Mouse (Mus musculus): Measurements from ENCODE around the gene Golga5. TPM values are rescaled to one million over a fixed set of nuclear protein-coding genes. Genes with fewer than 3 reads are reported as not detected.
"Not testable (repeated sequence)": the region's sequence is repeated elsewhere in the genome, so short reads cannot be mapped to it uniquely, and the experiment has no call there.

Golga5 gene
- polyA plus RNA-seq, 1 experiment from 2014 or later, result 25.0 TPM

DNA sequence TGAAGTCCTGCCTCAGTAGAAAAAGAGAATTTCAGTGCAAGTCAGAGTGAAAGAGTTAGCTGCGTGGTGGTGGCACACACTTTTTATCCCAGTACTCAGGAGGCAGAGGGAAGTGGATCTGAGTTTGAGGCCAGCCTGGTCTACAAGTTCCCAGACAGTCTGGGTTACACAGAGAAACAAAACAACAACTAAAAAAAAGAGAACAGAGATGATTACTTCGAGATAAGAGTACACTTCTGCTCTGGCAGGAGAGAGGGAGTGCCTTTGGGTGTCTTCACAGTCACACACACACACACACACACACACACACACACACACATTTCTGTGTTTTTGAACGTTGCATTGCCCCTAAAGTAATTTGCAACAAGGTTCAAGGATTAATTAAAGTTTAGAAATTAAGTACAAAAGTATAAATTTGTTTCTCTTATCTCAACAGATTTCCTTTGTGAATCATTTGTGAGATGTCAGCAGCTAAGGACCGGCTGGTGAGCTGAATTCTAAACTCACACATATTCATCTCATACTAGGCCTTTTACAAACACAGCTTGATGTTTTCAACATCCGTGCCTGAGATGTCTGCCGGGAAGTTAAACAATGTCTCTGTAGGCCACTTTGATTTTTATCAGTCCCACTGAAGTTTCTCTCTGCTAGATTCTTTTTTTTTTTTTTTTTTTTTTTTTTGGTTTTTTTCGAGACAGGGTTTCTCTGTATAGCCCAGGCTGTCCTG, 12.3 kb upstream of the Golga5 start:
- Histone ChIP-seq H3K9me3 (no peaks in the 10 kb centered on the region), H3K27me3 (ENCODE audit: poor library complexity, severe bottlenecking) (no peaks in the 10 kb centered on the region), H3K36me3 (replicated peaks) (no peaks in the 10 kb centered on the region), H3K4me3 (no peak overlapping the region), H3K27ac (no peak overlapping the region), H3K4me1 (no peaks in the 10 kb centered on the region)
- no peak for DNase-seq (ENCODE audit: extremely low spot score, low spot score)
- 84% methylated on average over 7 of the region's 7 CpGs for WGBS

DNA sequence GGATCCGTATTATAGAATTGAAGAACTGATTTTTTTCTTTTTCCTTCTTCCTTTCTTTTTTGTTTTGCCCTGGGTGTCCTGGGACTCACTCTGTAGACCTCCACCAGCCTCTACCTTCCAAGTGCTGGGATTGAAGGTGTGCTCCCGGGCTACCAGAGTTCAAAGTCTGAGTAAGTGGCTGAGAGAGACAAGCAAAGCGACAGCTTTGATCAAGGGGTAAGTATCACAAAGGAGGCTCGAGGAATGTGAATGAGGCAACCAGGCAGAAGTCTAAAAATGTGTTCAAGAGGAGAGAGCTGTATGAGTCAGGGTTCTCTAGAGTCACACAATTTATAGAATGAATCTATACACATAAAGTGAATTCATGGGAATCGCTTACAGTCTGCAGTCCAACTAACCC, 8.9 kb upstream of the Golga5 start:
- H3K9me3 ChIP-seq, result no peaks in the 10 kb centered on the region
- H3K36me3 ChIP-seq (replicated peaks), result no peaks in the 10 kb centered on the region
- no peaks in the 10 kb centered on the region for H3K27me3 ChIP-seq (ENCODE audit: poor library complexity, severe bottlenecking)
- H3K4me3 ChIP-seq, result no peak overlapping the region
- WGBS, result 83% methylated on average over 5 of the region's 5 CpGs
- no peaks in the 10 kb centered on the region for H3K4me1 ChIP-seq
- DNase-seq (ENCODE audit: extremely low spot score, low spot score), result no peak
- H3K27ac ChIP-seq, result no peak overlapping the region

DNA sequence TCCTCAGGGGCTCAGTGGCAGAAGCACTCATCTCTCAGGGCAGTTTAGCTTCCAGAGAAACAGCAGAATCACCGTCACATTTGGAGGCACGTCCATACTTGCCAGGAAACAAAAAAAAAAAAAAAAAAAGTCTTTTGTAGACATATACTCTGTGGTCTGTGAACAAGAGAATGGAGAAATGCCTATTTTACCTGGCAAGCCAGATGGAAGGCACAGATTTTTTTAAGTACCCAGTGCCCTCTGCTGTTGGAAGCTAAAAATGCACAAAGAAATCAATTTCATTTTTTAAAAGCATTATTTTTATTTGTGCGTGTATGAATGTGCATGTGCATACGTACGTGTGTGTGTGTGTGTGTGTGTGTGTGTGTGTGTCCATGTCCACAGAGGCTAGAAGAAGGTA, 7.8 kb upstream of the Golga5 start:
- 76% methylated on average over 5 of the region's 5 CpGs for WGBS
- H3K27ac ChIP-seq, result no peak overlapping the region
- no peaks in the 10 kb centered on the region for H3K27me3 ChIP-seq (ENCODE audit: poor library complexity, severe bottlenecking)
- H3K9me3 ChIP-seq, result no peaks in the 10 kb centered on the region
- no peak overlapping the region for H3K4me3 ChIP-seq
- H3K4me1 ChIP-seq, result no peaks in the 10 kb centered on the region
- H3K36me3 ChIP-seq (replicated peaks), result no peaks in the 10 kb centered on the region
- no peak for DNase-seq (ENCODE audit: extremely low spot score, low spot score)

- H3K4me3 ChIP-seq, result no peak overlapping the region
- WGBS, result 65% methylated on average over 4 of the region's 4 CpGs
- peaks cover 7% of the 10 kb centered on the region; the same call in 1 of the 2 replicates for H3K4me1 ChIP-seq
- no peaks in the 10 kb centered on the region for H3K27me3 ChIP-seq (ENCODE audit: poor library complexity, severe bottlenecking)
- H3K36me3 ChIP-seq (replicated peaks), result no peaks in the 10 kb centered on the region
- no peaks in the 10 kb centered on the region for H3K9me3 ChIP-seq
- no peak overlapping the region for H3K27ac ChIP-seq
- no peak for DNase-seq (ENCODE audit: extremely low spot score, low spot score)
These were observed 4.3 kb upstream of the Golga5 start for GRCm38 (mm10) chr12:102464650-102465049.

GRCm38 (mm10) chr12:102468136-102468535, 799 bp upstream of the Golga5 start:
- Histone ChIP-seq H3K4me3 (no peak overlapping the region), H3K27ac (no peak overlapping the region), H3K36me3 (replicated peaks) (peaks cover 8% of the 10 kb centered on the region), H3K27me3 (ENCODE audit: poor library complexity, severe bottlenecking) (no peaks in the 10 kb centered on the region), H3K9me3 (no peaks in the 10 kb centered on the region), H3K4me1 (peaks cover 13% of the 10 kb centered on the region; the same call in 1 of the 2 replicates)
- WGBS, result 83% methylated on average over 1 of the region's 1 CpGs
- no peak for DNase-seq (ENCODE audit: extremely low spot score, low spot score)

- DNase-seq (ENCODE audit: extremely low spot score, low spot score), result no peak
- Histone ChIP-seq H3K4me1 (peaks cover 8% of the 10 kb centered on the region; the same call in 1 of the 2 replicates), H3K4me3 (no peak overlapping the region), H3K27me3 (ENCODE audit: poor library complexity, severe bottlenecking) (no peaks in the 10 kb centered on the region), H3K9me3 (no peaks in the 10 kb centered on the region), H3K36me3 (replicated peaks) (peaks cover 61% of the 10 kb centered on the region), H3K27ac (no peak overlapping the region)
- WGBS, result 89% methylated on average over 7 of the region's 7 CpGs
These were observed 5.5 kb downstream of the Golga5 start for GRCm38 (mm10) chr12:102474411-102474810.

GRCm38 (mm10) chr12:102480481-102480880, 11.5 kb downstream of the Golga5 start:
- Histone ChIP-seq H3K4me3 (no peak overlapping the region), H3K4me1 (no peaks in the 10 kb centered on the region), H3K27me3 (ENCODE audit: poor library complexity, severe bottlenecking) (no peaks in the 10 kb centered on the region), H3K27ac (no peak overlapping the region), H3K36me3 (replicated peaks) (peaks cover 88% of the 10 kb centered on the region), H3K9me3 (no peaks in the 10 kb centered on the region)
- WGBS, result 87% methylated on average over 4 of the region's 4 CpGs
- DNase-seq (ENCODE audit: extremely low spot score, low spot score), result no peak

GRCm38 (mm10) chr12:102484946-102485345, 16.0 kb downstream of the Golga5 start:
- whole genome bisulfite sequencing, result 68% methylated on average over 3 of the region's 3 CpGs
- H3K27ac ChIP-seq, result no peak overlapping the region
- H3K4me1 ChIP-seq, result no peaks in the 10 kb centered on the region
- no peak overlapping the region for H3K4me3 ChIP-seq
- DNase-seq (ENCODE audit: extremely low spot score, low spot score), result no peak
- H3K36me3 ChIP-seq (replicated peaks), result peaks cover 90% of the 10 kb centered on the region
- H3K27me3 ChIP-seq (ENCODE audit: poor library complexity, severe bottlenecking), result no peaks in the 10 kb centered on the region
- no peaks in the 10 kb centered on the region for H3K9me3 ChIP-seq

DNA sequence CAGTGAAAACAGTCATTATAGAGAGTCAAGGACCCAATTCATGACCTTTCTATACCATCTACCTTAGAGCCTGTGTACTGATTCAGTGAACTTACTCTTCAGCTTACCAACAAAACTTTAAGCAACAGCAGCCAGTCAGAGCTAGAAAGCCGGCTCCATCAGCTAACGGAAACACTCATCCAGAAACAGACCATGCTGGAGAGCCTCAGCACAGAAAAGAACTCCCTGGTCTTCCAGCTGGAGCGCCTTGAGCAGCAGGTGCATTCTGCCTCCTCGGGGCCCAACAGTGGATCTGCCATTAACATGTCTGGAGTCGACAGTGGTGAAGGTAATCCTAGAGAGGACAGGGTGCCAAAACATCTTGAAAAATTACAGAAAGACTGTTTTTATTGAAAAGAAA, 23.0 kb downstream of the Golga5 start:
- Histone ChIP-seq H3K36me3 (replicated peaks) (peaks cover 81% of the 10 kb centered on the region), H3K9me3 (no peaks in the 10 kb centered on the region), H3K27ac (no peak overlapping the region), H3K27me3 (ENCODE audit: poor library complexity, severe bottlenecking) (no peaks in the 10 kb centered on the region), H3K4me3 (no peak overlapping the region), H3K4me1 (no peaks in the 10 kb centered on the region)
- DNase-seq (ENCODE audit: extremely low spot score, low spot score), result no peak
- 90% methylated on average over 5 of the region's 5 CpGs for WGBS

DNA sequence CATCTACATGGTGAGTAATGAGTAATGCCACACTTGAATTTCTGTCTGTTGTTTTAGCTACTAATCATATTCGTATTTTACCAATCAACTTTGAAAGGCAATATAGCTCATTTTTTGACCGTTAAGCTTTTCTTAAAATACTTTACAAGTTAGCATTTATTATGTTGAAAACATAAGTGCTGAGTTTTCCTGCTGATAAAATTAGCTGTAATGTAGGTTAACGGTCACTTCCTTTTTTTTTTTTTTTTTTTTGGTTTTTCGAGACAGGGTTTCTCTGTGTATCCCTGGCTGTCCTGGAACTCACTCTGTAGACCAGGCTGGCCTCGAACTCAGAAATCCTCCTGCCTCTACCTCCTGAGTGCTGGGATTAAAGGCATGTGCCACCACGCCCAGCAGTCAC, 26.8 kb downstream of the Golga5 start:
- H3K9me3 ChIP-seq, result not testable (repeated sequence)

GRCm38 (mm10) chr12:102497905-102498304, 29.0 kb downstream of the Golga5 start:
- Histone ChIP-seq H3K4me1 (peaks cover 5% of the 10 kb centered on the region; the same call in 1 of the 2 replicates), H3K27ac (no peak overlapping the region), H3K4me3 (no peak overlapping the region), H3K36me3 (replicated peaks) (peaks cover 47% of the 10 kb centered on the region), H3K9me3 (no peaks in the 10 kb centered on the region), H3K27me3 (ENCODE audit: poor library complexity, severe bottlenecking) (no peaks in the 10 kb centered on the region)
- no peak for DNase-seq (ENCODE audit: extremely low spot score, low spot score)
- 80% methylated on average over 2 of the region's 2 CpGs for WGBS

More for the DNA sequence above, 26.8 kb downstream of the Golga5 start:
- not testable (repeated sequence) for H3K27ac ChIP-seq; H3K4me1 ChIP-seq; DNase-seq (ENCODE audit: extremely low spot score, low spot score); H3K4me3 ChIP-seq; H3K27me3 ChIP-seq (ENCODE audit: poor library complexity, severe bottlenecking)
- WGBS, result 86% methylated on average over 6 of the region's 6 CpGs
- peaks cover 64% of the 10 kb centered on the region for H3K36me3 ChIP-seq (replicated peaks)

DNA sequence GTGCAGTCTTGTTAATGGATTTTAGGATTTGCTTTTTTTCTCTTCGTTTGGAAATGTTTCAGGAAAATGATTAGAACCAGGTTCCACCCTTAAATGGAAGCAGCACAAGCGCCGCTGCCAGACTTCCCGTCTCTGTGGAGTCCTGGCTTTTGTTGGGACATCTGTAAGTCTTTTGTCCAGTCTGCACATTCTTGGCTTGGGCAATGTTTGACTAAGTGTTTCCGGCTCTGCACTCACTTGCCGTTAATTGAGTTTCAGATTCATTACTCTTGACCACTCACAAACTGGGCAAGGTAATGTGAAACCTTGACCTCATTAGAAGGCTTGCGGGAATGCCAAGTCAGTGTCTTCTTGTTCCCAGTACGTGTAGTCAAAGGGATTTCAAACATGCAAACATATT, 29.8 kb downstream of the Golga5 start:
- 67% methylated on average over 8 of the region's 8 CpGs for WGBS
- DNase-seq (ENCODE audit: extremely low spot score, low spot score), result no peak
- H3K4me1 ChIP-seq, result peaks cover 5% of the 10 kb centered on the region; the same call in 1 of the 2 replicates
- H3K4me3 ChIP-seq, result no peak overlapping the region
- H3K27ac ChIP-seq, result no peak overlapping the region; the same call in 1 of the 2 replicates
- peaks cover 39% of the 10 kb centered on the region for H3K36me3 ChIP-seq (replicated peaks)
- no peaks in the 10 kb centered on the region for H3K27me3 ChIP-seq (ENCODE audit: poor library complexity, severe bottlenecking)
- no peaks in the 10 kb centered on the region for H3K9me3 ChIP-seq

GRCm38 (mm10) chr12:102499210-102499609, 30.3 kb downstream of the Golga5 start:
- no peaks in the 10 kb centered on the region for H3K9me3 ChIP-seq
- H3K4me1 ChIP-seq, result peaks cover 5% of the 10 kb centered on the region; the same call in 1 of the 2 replicates
- no peaks in the 10 kb centered on the region for H3K27me3 ChIP-seq (ENCODE audit: poor library complexity, severe bottlenecking)
- H3K4me3 ChIP-seq, result no peak overlapping the region
- H3K27ac ChIP-seq, result peak overlapping the region; percentile 44; the same call in 1 of the 2 replicates
- peaks cover 34% of the 10 kb centered on the region for H3K36me3 ChIP-seq (replicated peaks)
- no peak for DNase-seq (ENCODE audit: extremely low spot score, low spot score)
- 88% methylated on average over 5 of the region's 5 CpGs for WGBS

All from forebrain, embryonic 10.5 days (tissue).